8 mouse cellular contexts compared by ENCODE assay signal in genomic region chr6:29178888-29179658, GRCm38 (mm10). TPM values are rescaled to one million over a fixed set of nuclear protein-coding genes. Genes with fewer than 3 reads are reported as not detected.
DNase-seq lines count a peak whose midpoint lies in the region; ATAC-seq and TF ChIP-seq lines count a peak whose summit lies in the region.

Gene Prrt4 (minus strand): TSS chr6:29179584.

- peaks cover 14% of the 10 kb centered on the region for H3K27me3 ChIP-seq in spleen, adult 2 months (ENCODE audit: control insufficient read depth, insufficient read depth, low read length)
- H3K27me3 ChIP-seq in embryonic facial prominence, embryonic 10.5 days (replicated peaks; ENCODE audit: low read depth, poor library complexity, severe bottlenecking), result peaks cover 87% of the 10 kb centered on the region
- H3K27me3 ChIP-seq in limb, embryonic 12.5 days, result peaks cover 66% of the 10 kb centered on the region
- H3K27me3 ChIP-seq in midbrain, embryonic 15.5 days (replicated peaks), result peaks cover 18% of the 10 kb centered on the region; the same call in 1 of the 2 replicates

- H3K4me1 ChIP-seq in spleen, adult 2 months (ENCODE audit: control insufficient read depth, insufficient read depth, insufficient read length), result peaks cover 10% of the 10 kb centered on the region; the same call in 1 of the 2 replicates
- peaks cover 50% of the 10 kb centered on the region for H3K4me1 ChIP-seq in embryonic facial prominence, embryonic 10.5 days
- peaks cover 8% of the 10 kb centered on the region for H3K4me1 ChIP-seq in limb, embryonic 12.5 days (replicated peaks)
- peaks cover 11% of the 10 kb centered on the region for H3K4me1 ChIP-seq in midbrain, embryonic 15.5 days

- no peak for TF ChIP-seq POLR2A in spleen, adult 2 months (IDR thresholded peaks at IDR 0.05; ENCODE audit: low read depth, low read length)

- H3K4me2 ChIP-seq in limb, embryonic 12.5 days, result peak within 1 kb of the TSS; percentile 95
- H3K4me2 ChIP-seq in midbrain, embryonic 15.5 days, result peak within 1 kb of the TSS; percentile 83

- peak within 1 kb of the TSS; percentile 72 for H3K9ac ChIP-seq in limb, embryonic 12.5 days (replicated peaks)
- H3K9ac ChIP-seq in midbrain, embryonic 15.5 days, result peak within 1 kb of the TSS; percentile 90

- ATAC-seq in limb, embryonic 12.5 days (ENCODE audit: insufficient number of reproducible peaks, insufficient read depth, low FRiP score, low TSS enrichment, low read depth), result peak; percentile 49; the same call in 1 of the 2 replicates
- ATAC-seq in midbrain, embryonic 15.5 days (replicated peaks), result peak; percentile 89

- WGBS in spleen, adult 2 months, result 2% methylated on average over 75 of the region's 79 CpGs
- under 1% methylated on average over 79 of the region's 79 CpGs for WGBS in embryonic facial prominence, embryonic 10.5 days
- under 1% methylated on average over 78 of the region's 79 CpGs for WGBS in limb, embryonic 12.5 days
- WGBS in midbrain, embryonic 15.5 days, result under 1% methylated on average over 76 of the region's 79 CpGs

- no peaks in the 10 kb centered on the region for H3K9me3 ChIP-seq in embryonic facial prominence, embryonic 10.5 days
- H3K9me3 ChIP-seq in limb, embryonic 12.5 days, result no peaks in the 10 kb centered on the region
- H3K9me3 ChIP-seq in midbrain, embryonic 15.5 days, result no peaks in the 10 kb centered on the region

- H3K36me3 ChIP-seq in spleen, adult 2 months (ENCODE audit: control insufficient read depth, insufficient read depth, low read length), result no peaks in the 10 kb centered on the region
- no peaks in the 10 kb centered on the region for H3K36me3 ChIP-seq in embryonic facial prominence, embryonic 10.5 days (replicated peaks)
- no peaks in the 10 kb centered on the region for H3K36me3 ChIP-seq in limb, embryonic 12.5 days
- H3K36me3 ChIP-seq in midbrain, embryonic 15.5 days (replicated peaks), result no peaks in the 10 kb centered on the region

- DNase-seq in spleen, adult 2 months (ENCODE audit: low read depth in 1 of 2, low spot score in 2 of 2), result no peak
- no peak for DNase-seq in spleen, postnatal 10 days (ENCODE audit: low spot score in 2 of 2)
- peak; percentile 76 for DNase-seq in embryonic facial prominence, embryonic 10.5 days (ENCODE audit: low spot score)
- peak; percentile 50 to 53 for DNase-seq in heart, adult 9 months (ENCODE audit: low spot score in 2 of 2)
- peak; percentile 18 for DNase-seq in kidney, adult 9 months
- DNase-seq in testis, postnatal 10 days (ENCODE audit: low spot score), result peak; percentile 73

- no peak within 1 kb of the TSS for H3K27ac ChIP-seq in spleen, adult 2 months (ENCODE audit: insufficient read depth, low read length)
- H3K27ac ChIP-seq in embryonic facial prominence, embryonic 10.5 days (replicated peaks), result peak within 1 kb of the TSS; percentile 80
- H3K27ac ChIP-seq in limb, embryonic 12.5 days, result peak within 1 kb of the TSS; percentile 50; the same call in 1 of the 2 replicates
- H3K27ac ChIP-seq in midbrain, embryonic 15.5 days, result peak within 1 kb of the TSS; percentile 90

- peak within 1 kb of the TSS; percentile 32; the same call in 1 of the 2 replicates for H3K4me3 ChIP-seq in spleen, adult 2 months (ENCODE audit: extremely low read depth, insufficient read depth, insufficient read length)
- peak within 1 kb of the TSS; percentile 69 for H3K4me3 ChIP-seq in embryonic facial prominence, embryonic 10.5 days
- H3K4me3 ChIP-seq in limb, embryonic 12.5 days (replicated peaks), result peak within 1 kb of the TSS; percentile 67
- peak within 1 kb of the TSS; percentile 78 for H3K4me3 ChIP-seq in midbrain, embryonic 15.5 days

- TF ChIP-seq CTCF in spleen, adult 2 months (IDR thresholded peaks at IDR 0.05; ENCODE audit: extremely low read depth, insufficient read depth, insufficient read length, insufficient replicate concordance), result no peak

RNA-seq across cellular contexts. Expression of gene Prrt4, which starts in this region (rescaled TPM):
- 0.20 and 0.25 TPM in 2 replicates for polyA plus RNA-seq in spleen, adult 2 months (2012; rRNA removed)
- 1.9 and 2.0 TPM in 2 replicates for polyA plus RNA-seq in embryonic facial prominence, embryonic 10.5 days (2016; fragmentation: Nextera tagmentation; extraction: Ambion mirVana)
- 1.1 and 1.6 TPM in 2 replicates for polyA plus RNA-seq in limb, embryonic 12.5 days (2016; fragmentation: Nextera tagmentation; extraction: Ambion mirVana)
- polyA plus RNA-seq in midbrain, embryonic 15.5 days (2015; fragmentation: Nextera tagmentation; extraction: Ambion mirVana), result 9.8 and 10.7 TPM in 2 replicates

Comparison
In these comparisons a context has a peak if more than half of its experiments do, and no peak if none do; other contexts are left out.
1. DNase-seq: peak in embryonic facial prominence, embryonic 10.5 days (single experiment), heart, adult 9 months (2 of 2), kidney, adult 9 months (single experiment) and testis, postnatal 10 days (single experiment); none in spleen, adult 2 months (0 of 2) and spleen, postnatal 10 days (0 of 2).
2. Peak in every context shown above with its lines, with median percentiles within 50 percentile points of each other: H3K4me3 ChIP-seq.